Mouse (Mus musculus): ENCODE data around the gene Ap1s1. TPM values are rescaled to one million over a fixed set of nuclear protein-coding genes. Genes with fewer than 3 reads are reported as not detected.

The Ap1s1 gene
- polyA plus RNA-seq, 1 experiment from 2014 or later, result 160 TPM

- no peak overlapping the region for H3K27ac ChIP-seq
- ATAC-seq (replicated peaks; ENCODE audit: low FRiP score, low read depth), result no peak
- H3K9ac ChIP-seq (ENCODE audit: low read depth, low read length), result no peak overlapping the region
Measured at GRCm38 (mm10) chr5:137068711-137069110, 22.8 kb upstream of the Ap1s1 start.

GRCm38 (mm10) chr5:137065923-137066322 is 20.0 kb upstream of the Ap1s1 start:
- Histone ChIP-seq H3K36me3 (ENCODE audit: insufficient read depth, low read length) (no peaks in the 10 kb centered on the region), H3K9me3 (replicated peaks; ENCODE audit: low read length) (no peaks in the 10 kb centered on the region), H3K4me2 (ENCODE audit: low read length) (no peak overlapping the region), H3K9ac (ENCODE audit: low read depth, low read length) (no peak overlapping the region), H3K4me1 (replicated peaks; ENCODE audit: insufficient read depth, low read length) (no peaks in the 10 kb centered on the region), H3K27ac (no peak overlapping the region), H3K4me3 (replicated peaks; ENCODE audit: low read depth, low read length) (no peak overlapping the region), H3K27me3 (ENCODE audit: insufficient read depth, low read length) (no peaks in the 10 kb centered on the region)
- 73% methylated on average over 8 of the region's 8 CpGs for WGBS
- no peak; the same call in 1 of the 2 replicates for TF ChIP-seq CTCF (IDR thresholded peaks at IDR 0.05; ENCODE audit: low read depth)
- DNase-seq (ENCODE audit: low spot score) (no peak), ATAC-seq (replicated peaks; ENCODE audit: low FRiP score, low read depth) (no peak)

More at GRCm38 (mm10) chr5:137068711-137069110, 22.8 kb upstream of the Ap1s1 start:
- 82% methylated on average over 4 of the region's 4 CpGs for WGBS
- H3K9me3 ChIP-seq (replicated peaks; ENCODE audit: low read length), result no peaks in the 10 kb centered on the region
- DNase-seq (ENCODE audit: low spot score), result no peak
- H3K4me2 ChIP-seq (ENCODE audit: low read length), result no peak overlapping the region
- H3K4me3 ChIP-seq (replicated peaks; ENCODE audit: low read depth, low read length), result no peak overlapping the region
- no peaks in the 10 kb centered on the region for H3K36me3 ChIP-seq (ENCODE audit: insufficient read depth, low read length)
- no peaks in the 10 kb centered on the region for H3K27me3 ChIP-seq (ENCODE audit: insufficient read depth, low read length)
- no peak for TF ChIP-seq CTCF (IDR thresholded peaks at IDR 0.05; ENCODE audit: low read depth)
- peaks cover 6% of the 10 kb centered on the region for H3K4me1 ChIP-seq (replicated peaks; ENCODE audit: insufficient read depth, low read length)

GRCm38 (mm10) chr5:137065454-137065853 is 19.5 kb upstream of the Ap1s1 start:
- no peak overlapping the region for H3K27ac ChIP-seq
- H3K27me3 ChIP-seq (ENCODE audit: insufficient read depth, low read length), result no peaks in the 10 kb centered on the region
- H3K4me3 ChIP-seq (replicated peaks; ENCODE audit: low read depth, low read length), result no peak overlapping the region
- ATAC-seq (replicated peaks; ENCODE audit: low FRiP score, low read depth) (no peak), DNase-seq (ENCODE audit: low spot score) (no peak)
- TF ChIP-seq CTCF (IDR thresholded peaks at IDR 0.05; ENCODE audit: low read depth), result no peak
- no peak overlapping the region for H3K4me2 ChIP-seq (ENCODE audit: low read length)
- H3K4me1 ChIP-seq (replicated peaks; ENCODE audit: insufficient read depth, low read length), result no peaks in the 10 kb centered on the region
- H3K9me3 ChIP-seq (replicated peaks; ENCODE audit: low read length), result no peaks in the 10 kb centered on the region
- H3K36me3 ChIP-seq (ENCODE audit: insufficient read depth, low read length), result no peaks in the 10 kb centered on the region
- WGBS, result 60% methylated on average over 6 of the region's 6 CpGs
- H3K9ac ChIP-seq (ENCODE audit: low read depth, low read length), result no peak overlapping the region

- DNase-seq (ENCODE audit: low spot score) (no peak), ATAC-seq (replicated peaks; ENCODE audit: low FRiP score, low read depth) (no peak)
- Histone ChIP-seq H3K4me2 (ENCODE audit: low read length) (no peak overlapping the region), H3K4me3 (replicated peaks; ENCODE audit: low read depth, low read length) (no peak overlapping the region), H3K27me3 (ENCODE audit: insufficient read depth, low read length) (no peaks in the 10 kb centered on the region), H3K9ac (ENCODE audit: low read depth, low read length) (no peak overlapping the region), H3K4me1 (replicated peaks; ENCODE audit: insufficient read depth, low read length) (no peaks in the 10 kb centered on the region), H3K27ac (no peak overlapping the region), H3K9me3 (replicated peaks; ENCODE audit: low read length) (no peaks in the 10 kb centered on the region), H3K36me3 (ENCODE audit: insufficient read depth, low read length) (no peaks in the 10 kb centered on the region)
- TF ChIP-seq CTCF (IDR thresholded peaks at IDR 0.05; ENCODE audit: low read depth), result no peak
- 79% methylated on average over 5 of the region's 5 CpGs for WGBS
Measured at GRCm38 (mm10) chr5:137062601-137063000, 16.7 kb upstream of the Ap1s1 start.

GRCm38 (mm10) chr5:137061809-137062481 is 16.0 kb upstream of the Ap1s1 start:
- Histone ChIP-seq H3K27me3 (ENCODE audit: insufficient read depth, low read length) (no peaks in the 10 kb centered on the region), H3K36me3 (ENCODE audit: insufficient read depth, low read length) (no peaks in the 10 kb centered on the region), H3K9me3 (replicated peaks; ENCODE audit: low read length) (no peaks in the 10 kb centered on the region), H3K27ac (no peak overlapping the region), H3K9ac (ENCODE audit: low read depth, low read length) (no peak overlapping the region), H3K4me3 (replicated peaks; ENCODE audit: low read depth, low read length) (no peak overlapping the region), H3K4me2 (ENCODE audit: low read length) (no peak overlapping the region), H3K4me1 (replicated peaks; ENCODE audit: insufficient read depth, low read length) (no peaks in the 10 kb centered on the region)
- ATAC-seq (replicated peaks; ENCODE audit: low FRiP score, low read depth) (0 out of 2 replicates have a peak, but pooled peaks have one; percentile 36), DNase-seq (ENCODE audit: low spot score) (peak; percentile 42)
- peak; percentile 54 for TF ChIP-seq CTCF (IDR thresholded peaks at IDR 0.05; ENCODE audit: low read depth)
- WGBS, result 22% methylated on average over 10 of the region's 12 CpGs

- H3K36me3 ChIP-seq (ENCODE audit: insufficient read depth, low read length), result no peaks in the 10 kb centered on the region
- no peaks in the 10 kb centered on the region for H3K9me3 ChIP-seq (replicated peaks; ENCODE audit: low read length)
- no peak overlapping the region for H3K4me2 ChIP-seq (ENCODE audit: low read length)
- H3K27ac ChIP-seq, result no peak overlapping the region
- no peak overlapping the region for H3K4me3 ChIP-seq (replicated peaks; ENCODE audit: low read depth, low read length)
- no peak for TF ChIP-seq CTCF (IDR thresholded peaks at IDR 0.05; ENCODE audit: low read depth)
- ATAC-seq (replicated peaks; ENCODE audit: low FRiP score, low read depth), result no peak
- no peaks in the 10 kb centered on the region for H3K4me1 ChIP-seq (replicated peaks; ENCODE audit: insufficient read depth, low read length)
- 83% methylated on average over 5 of the region's 5 CpGs for WGBS
- H3K9ac ChIP-seq (ENCODE audit: low read depth, low read length), result no peak overlapping the region
- no peak for DNase-seq (ENCODE audit: low spot score)
- H3K27me3 ChIP-seq (ENCODE audit: insufficient read depth, low read length), result no peaks in the 10 kb centered on the region
Measured at GRCm38 (mm10) chr5:137054873-137055272, 8.9 kb upstream of the Ap1s1 start.

GRCm38 (mm10) chr5:137054299-137054698 is 8.4 kb upstream of the Ap1s1 start:
- H3K9me3 ChIP-seq (replicated peaks; ENCODE audit: low read length), result no peaks in the 10 kb centered on the region
- no peak overlapping the region for H3K27ac ChIP-seq
- no peak overlapping the region for H3K4me2 ChIP-seq (ENCODE audit: low read length)
- ATAC-seq (replicated peaks; ENCODE audit: low FRiP score, low read depth) (no peak), DNase-seq (ENCODE audit: low spot score) (no peak)
- WGBS, result 79% methylated on average over 7 of the region's 7 CpGs
- no peaks in the 10 kb centered on the region for H3K27me3 ChIP-seq (ENCODE audit: insufficient read depth, low read length)
- no peaks in the 10 kb centered on the region for H3K36me3 ChIP-seq (ENCODE audit: insufficient read depth, low read length)
- H3K9ac ChIP-seq (ENCODE audit: low read depth, low read length), result no peak overlapping the region
- H3K4me1 ChIP-seq (replicated peaks; ENCODE audit: insufficient read depth, low read length), result no peaks in the 10 kb centered on the region
- no peak overlapping the region for H3K4me3 ChIP-seq (replicated peaks; ENCODE audit: low read depth, low read length)
- TF ChIP-seq CTCF (IDR thresholded peaks at IDR 0.05; ENCODE audit: low read depth), result no peak
